Mouse (Mus musculus): ENCODE results near the gene Sft2d1. TPM values are rescaled to one million over a fixed set of nuclear protein-coding genes. Genes with fewer than 3 reads are reported as not detected.
"Not testable (repeated sequence)": the region's sequence is repeated elsewhere in the genome, so short reads cannot be mapped to it uniquely, and the experiment has no call there.

Sft2d1 gene
- total RNA-seq, 2 experiments from 2014 or later: 6.0 to 7.0 TPM

GRCm38 (mm10) chr17:8301515-8301914 is 9.4 kb upstream of the Sft2d1 start:
- DNase-seq (ENCODE audit: low spot score): no peak

- no peak for DNase-seq (ENCODE audit: low spot score)
Measured at GRCm38 (mm10) chr17:8302772-8303438, 8.0 kb upstream of the Sft2d1 start.

GRCm38 (mm10) chr17:8303671-8304070 is 7.2 kb upstream of the Sft2d1 start:
- DNase-seq (ENCODE audit: low spot score): no peak

DNA sequence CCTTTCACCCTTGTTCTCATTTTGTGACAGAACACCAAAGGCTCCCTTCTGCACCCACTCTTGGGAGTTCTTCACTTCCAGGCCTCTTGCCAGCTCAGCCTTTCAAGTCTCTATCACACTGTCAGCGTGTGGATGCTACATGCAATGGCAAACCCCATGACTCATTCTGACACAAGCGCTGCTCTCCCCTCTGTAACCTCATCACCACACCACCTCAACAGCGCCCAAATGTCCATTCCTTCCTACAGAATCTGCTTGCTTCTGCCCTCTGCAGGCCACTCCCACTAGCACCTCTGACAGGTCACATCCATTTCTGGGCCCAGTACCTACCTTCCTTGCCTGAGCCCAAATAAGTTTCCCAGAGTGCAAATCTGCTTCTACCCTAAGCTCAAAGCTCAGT is 5.1 kb upstream of the Sft2d1 start:
- DNase-seq (ENCODE audit: low spot score): no peak

DNA sequence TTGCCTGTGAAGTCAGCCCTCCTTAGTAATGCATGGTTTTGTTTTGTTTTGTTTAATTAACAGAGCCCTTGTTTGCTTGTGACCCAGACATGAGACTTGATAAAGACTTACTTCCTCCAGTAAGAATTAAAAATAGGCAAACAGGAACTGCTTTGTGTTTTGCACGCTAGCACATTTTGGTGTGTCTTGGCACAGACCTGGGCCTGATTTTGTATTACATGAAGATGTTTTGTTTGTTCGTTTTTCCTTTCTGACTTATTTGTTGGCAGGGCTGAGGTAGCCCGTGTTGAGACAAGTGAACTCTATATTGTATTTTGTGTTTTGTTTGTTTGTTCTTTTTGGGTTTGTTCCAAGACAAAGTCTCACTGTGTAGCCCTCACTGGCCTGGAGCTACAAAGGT is 849 bp downstream of the Sft2d1 start:
- no peak for DNase-seq (ENCODE audit: low spot score)

DNA sequence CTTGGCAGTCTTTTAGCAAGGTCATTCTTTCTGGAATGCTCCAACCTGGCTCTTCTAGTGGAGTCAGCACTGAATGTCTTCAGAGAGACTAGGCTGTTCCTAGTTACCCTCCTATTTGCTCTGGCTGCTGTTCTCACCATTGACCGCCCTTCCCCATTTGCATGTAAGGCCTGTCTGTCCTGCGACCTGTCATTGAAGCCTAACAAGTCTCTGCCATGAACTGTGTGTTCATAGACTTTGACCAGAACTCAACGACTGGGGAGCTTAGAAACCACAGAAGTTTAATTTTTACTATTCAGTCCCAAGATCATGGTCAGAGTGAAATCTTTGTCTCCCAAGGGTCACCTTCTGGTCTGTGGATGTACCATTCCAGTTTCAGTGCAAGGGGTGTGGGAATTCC is 3.1 kb downstream of the Sft2d1 start:
- no peak for DNase-seq (ENCODE audit: low spot score)

DNA sequence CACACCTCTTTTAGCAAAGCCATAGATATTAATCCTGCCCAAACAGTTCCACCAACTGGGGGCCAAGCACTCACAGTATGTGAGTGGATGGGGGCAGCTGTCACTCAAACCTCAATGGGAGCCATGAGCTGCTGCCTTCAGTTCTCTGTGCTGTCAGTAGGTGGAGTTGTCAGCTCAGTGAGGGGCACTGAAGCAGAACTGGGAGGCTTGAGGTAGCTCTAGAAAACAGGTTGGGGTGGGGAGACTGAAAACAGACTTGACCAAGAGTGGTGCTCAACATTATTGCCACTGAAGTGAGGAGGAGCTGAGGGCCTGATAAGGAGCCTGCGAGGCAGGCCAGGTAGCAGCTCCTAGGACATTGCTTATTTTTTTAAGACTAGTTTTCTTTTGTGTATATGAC is 5.3 kb downstream of the Sft2d1 start:
- no peak for DNase-seq (ENCODE audit: low spot score)

DNA sequence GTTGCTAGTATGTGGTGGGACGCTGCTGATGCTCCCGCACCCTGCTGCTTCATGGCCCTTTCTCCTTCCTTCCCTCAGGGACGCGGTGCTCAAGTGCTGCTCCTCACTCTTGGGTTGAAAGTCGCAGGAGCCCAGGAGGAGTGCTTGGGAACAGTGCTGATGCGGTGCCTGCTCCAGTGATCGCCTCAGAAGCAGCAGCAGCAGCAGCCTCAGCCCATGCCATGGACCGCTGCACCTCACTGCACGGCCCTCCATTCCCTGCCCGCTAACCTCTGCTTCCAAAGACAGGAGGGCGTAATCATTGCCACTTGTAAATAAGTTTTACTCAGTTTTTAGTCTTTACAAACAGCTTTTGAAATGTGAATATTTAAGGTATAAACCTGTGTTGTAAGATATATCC is 16.0 kb downstream of the Sft2d1 start:
- DNase-seq (ENCODE audit: low spot score): not testable (repeated sequence)

GRCm38 (mm10) chr17:8328511-8329174 is 17.7 kb downstream of the Sft2d1 start:
- DNase-seq (ENCODE audit: low spot score): no peak

GRCm38 (mm10) chr17:8330602-8331001 is 19.7 kb downstream of the Sft2d1 start:
- no peak for DNase-seq (ENCODE audit: low spot score)

GRCm38 (mm10) chr17:8337159-8337558 is 26.3 kb downstream of the Sft2d1 start, which contains the start of gene Prr18:
Gene Prr18, plus strand, starts transcription at chr17:8337459.
- DNase-seq (ENCODE audit: low spot score): not testable (repeated sequence)

- DNase-seq (ENCODE audit: low spot score): no peak
Measured at GRCm38 (mm10) chr17:8339666-8340374, 28.9 kb downstream of the Sft2d1 start.

DNA sequence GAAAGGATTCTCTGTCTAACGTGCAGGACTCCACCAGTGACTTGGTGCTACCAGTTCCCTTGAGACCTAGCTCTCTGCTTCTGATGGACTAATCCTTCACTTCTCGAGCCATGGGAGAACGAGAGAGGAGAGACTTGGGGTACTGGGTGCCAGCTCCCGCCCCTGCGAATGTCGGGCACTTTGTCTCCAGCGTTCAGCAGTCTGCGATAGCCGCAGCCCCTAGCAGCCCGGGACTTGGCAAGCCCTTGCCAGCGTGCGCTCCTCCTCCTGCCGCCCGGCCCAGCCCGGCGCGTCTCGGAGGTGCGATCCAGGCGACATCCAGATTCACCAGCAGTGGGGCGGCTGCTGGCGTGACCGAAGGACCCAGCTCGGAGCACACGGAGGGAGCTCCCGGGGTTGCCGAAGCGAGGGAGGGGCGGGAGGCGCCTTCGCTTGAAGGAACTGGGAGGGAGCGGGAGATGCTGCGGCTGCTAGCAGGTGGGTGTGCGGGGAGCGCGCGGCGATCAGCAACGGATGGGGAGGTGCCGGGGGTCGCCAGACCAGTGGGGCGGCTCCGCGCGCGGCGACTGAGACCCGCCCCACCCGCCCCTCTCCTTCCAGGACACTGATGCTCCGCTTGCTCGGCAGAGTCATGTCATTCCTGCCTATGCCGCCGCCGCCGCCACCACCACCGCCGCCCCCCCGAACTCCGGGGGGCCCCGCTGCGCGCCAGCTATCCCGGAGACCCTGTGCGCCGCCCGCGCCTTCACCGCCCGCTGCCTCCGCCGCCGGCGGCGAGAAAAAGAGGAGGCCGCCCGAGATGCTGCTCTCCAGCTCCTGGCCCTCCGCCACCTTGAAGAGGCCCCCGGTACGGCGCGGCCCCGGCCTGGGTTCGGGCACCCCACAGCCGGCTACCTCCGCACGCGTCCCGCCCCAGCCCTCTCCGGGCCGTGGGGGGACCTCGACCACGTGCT is 29.8 kb downstream of the Sft2d1 start:
- peak; percentile 8 for DNase-seq (ENCODE audit: low spot score)

GRCm38 (mm10) chr17:8341360-8341963 is 30.6 kb downstream of the Sft2d1 start:
- no peak for DNase-seq (ENCODE audit: low spot score)

DNA sequence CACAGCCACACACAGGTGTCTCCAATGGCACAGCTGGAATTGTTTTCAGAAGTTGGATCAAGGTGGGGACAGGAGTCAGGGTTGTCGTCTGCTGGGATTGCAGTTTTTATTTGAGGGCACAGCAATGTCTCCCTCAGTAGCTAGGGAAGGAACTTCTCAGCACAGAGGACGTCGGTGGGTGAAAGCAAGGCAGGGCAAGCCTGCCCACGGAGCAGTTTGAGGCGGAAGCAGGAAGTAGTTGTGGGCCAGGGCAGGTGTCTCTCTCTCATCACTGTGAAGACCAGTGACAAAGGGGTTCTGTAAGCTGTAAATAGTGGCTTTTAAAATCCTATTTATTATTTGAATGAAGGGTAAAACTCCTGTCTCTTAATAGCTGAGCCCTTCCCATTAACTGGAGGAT is 31.8 kb downstream of the Sft2d1 start:
- DNase-seq (ENCODE audit: low spot score): no peak

DNA sequence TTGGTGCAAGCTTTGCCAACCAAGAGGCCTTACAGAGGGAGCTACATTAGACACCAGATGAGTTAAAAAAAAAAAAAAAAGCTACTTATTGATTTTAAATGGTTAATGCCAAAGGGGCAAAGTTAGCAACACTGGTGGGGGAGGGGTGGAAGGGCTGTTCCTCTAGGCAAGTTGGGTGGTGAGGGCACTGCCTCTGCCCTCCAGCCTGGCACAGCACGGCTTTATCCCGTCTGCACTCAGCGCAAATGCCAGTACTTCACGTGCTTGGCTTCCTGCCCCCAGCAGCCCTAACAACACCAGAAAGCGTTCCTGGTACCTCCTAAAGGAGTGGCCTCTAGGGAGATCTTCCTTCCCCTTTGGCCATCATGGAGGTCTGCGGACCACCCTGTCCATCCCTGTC is 32.5 kb downstream of the Sft2d1 start:
- no peak for DNase-seq (ENCODE audit: low spot score)

DNA sequence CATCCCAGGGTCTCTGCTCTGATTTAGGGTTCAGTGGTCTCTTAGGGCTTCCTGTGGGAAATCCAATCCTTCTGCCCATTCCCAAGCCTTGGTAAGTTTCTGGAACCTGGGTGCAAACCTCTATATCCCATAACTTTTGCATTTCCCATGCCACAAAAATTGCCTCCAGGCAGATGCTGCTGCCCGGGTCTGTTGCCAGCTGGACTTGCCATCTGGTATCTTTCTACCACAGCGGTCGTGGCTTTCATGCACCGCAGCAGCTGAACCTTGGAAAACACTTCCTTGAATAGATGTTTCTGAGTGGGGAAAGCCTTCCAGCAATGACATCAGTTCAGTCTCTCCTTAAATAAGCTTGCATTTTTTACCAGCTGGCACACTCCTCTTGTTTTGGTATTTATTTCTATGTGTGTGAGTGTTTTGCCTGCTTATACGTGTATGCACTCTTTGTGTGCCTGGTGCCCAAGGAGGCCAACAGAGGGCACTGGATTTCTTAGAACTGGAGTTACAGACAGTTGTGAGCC is 36.9 kb downstream of the Sft2d1 start:
- no peak for DNase-seq (ENCODE audit: low spot score)

GRCm38 (mm10) chr17:8348941-8349340 is 38.0 kb downstream of the Sft2d1 start:
- no peak for DNase-seq (ENCODE audit: low spot score)

DNA sequence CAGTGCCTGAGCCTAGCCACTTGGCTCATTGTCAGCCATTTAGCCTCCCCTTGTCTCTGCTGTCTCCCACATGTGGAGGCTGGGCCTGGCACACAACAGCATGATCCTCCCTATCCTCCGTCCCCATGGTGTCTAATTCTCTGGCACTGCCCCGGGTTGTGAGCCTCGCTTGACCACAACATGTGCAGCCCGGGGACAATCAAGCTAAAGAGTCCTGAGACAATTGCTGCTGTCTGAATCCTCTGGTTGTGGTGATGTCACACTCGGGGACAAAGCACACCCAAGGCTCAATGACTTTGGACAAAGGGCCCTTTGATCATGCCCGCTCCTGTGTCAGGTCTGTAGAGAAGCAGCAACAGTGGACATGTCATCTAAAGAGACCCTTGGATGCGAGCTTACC is 40.2 kb downstream of the Sft2d1 start:
- no peak for DNase-seq (ENCODE audit: low spot score)

GRCm38 (mm10) chr17:8355692-8356091 is 44.8 kb downstream of the Sft2d1 start, which contains the start of gene T2:
Gene T2, plus strand, starts transcription at chr17:8355992.
- no peak for DNase-seq (ENCODE audit: low spot score)

- DNase-seq (ENCODE audit: low spot score): no peak
Measured at GRCm38 (mm10) chr17:8357498-8357897, 46.6 kb downstream of the Sft2d1 start.

Measured in gastrocnemius, adult 18-20 months (tissue).